Mouse (Mus musculus) E14TG2a.4 (cell line): Measurements from ENCODE around the gene Prkn.

Experiments
- CTCF ChIP-seq: conservative IDR thresholded peaks from 2 replicates; pipeline ENCODE4 v1.5.1; 2014; ENCODE audit warnings: low read length
- NANOG ChIP-seq: IDR thresholded peaks from 2 replicates; pipeline ENCODE4 v1.6.1; 2014; ENCODE audit warnings: borderline replicate concordance, low read length, mixed read lengths
- POU5F1 ChIP-seq: IDR thresholded peaks from 2 replicates; pipeline ENCODE4 v1.6.1; 2014; ENCODE audit warnings: low read length, borderline replicate concordance

DNA sequence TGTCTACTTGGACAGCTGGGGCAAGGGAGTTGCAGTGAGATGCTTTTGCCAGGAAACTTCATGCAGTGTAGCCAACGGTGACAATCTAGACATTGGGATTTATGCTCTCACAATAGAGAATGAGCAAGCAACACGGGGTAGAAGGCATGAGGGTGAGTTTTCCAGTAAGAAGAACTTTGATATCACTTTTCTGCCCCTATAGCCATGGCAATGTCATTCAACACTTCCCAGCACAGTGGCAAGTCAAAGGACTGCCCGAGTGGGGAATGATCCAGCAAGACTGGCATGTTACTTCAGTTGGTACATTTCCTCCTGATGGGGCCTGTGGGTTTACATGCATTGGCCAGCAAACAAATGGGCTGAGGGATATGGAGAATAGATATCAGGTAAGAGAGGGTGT is 577.0 kb downstream of the Prkn start:
- no peak for TF ChIP-seq CTCF
- no peak for TF ChIP-seq POU5F1
- TF ChIP-seq NANOG: no peak
